ENCODE assay signal across 29 mouse cellular contexts in genomic region chr3:81944851-81945393, GRCm38 (mm10). TPM values are rescaled to one million over a fixed set of nuclear protein-coding genes. Genes with fewer than 3 reads are reported as not detected.
"Had no signal": no experiment of that assay in that cellular context is flagged by ENCODE, and none has a peak within 500 bp of the region (broad histone marks: within the 10 kb centered on the region; RNA-seq: fewer than 3 reads in every experiment).

No protein-coding gene starts in this region.

- H3K4me3 ChIP-seq: gastrocnemius, adult 2 months; heart, embryonic 13.5 days; heart, embryonic 15.5 days; hindbrain, embryonic 13.5 days; hindbrain, embryonic 15.5 days; kidney, embryonic 15.5 days; limb, embryonic 13.5 days; limb, embryonic 15.5 days; liver, embryonic 12.5 days had no signal

- H3K4me1 ChIP-seq: heart, embryonic 13.5 days; heart, embryonic 15.5 days; hindbrain, embryonic 13.5 days; hindbrain, embryonic 15.5 days; kidney, embryonic 15.5 days; limb, embryonic 13.5 days; limb, embryonic 15.5 days had no signal

- H3K27me3 ChIP-seq: heart, embryonic 13.5 days; heart, embryonic 15.5 days; hindbrain, embryonic 13.5 days; hindbrain, embryonic 15.5 days; kidney, embryonic 15.5 days; limb, embryonic 13.5 days; limb, embryonic 15.5 days; liver, embryonic 12.5 days had no signal

- H3K27ac ChIP-seq: gastrocnemius, adult 2 months; heart, embryonic 13.5 days; heart, embryonic 15.5 days; hindbrain, embryonic 13.5 days; hindbrain, embryonic 15.5 days; hindbrain, postnatal 0 days; kidney, embryonic 15.5 days; kidney, postnatal 0 days; limb, embryonic 13.5 days; limb, embryonic 15.5 days; liver, embryonic 12.5 days; liver, embryonic 14.5 days had no signal

- DNase-seq: gastrocnemius, adult 2 months; gastrocnemius, postnatal 10 days; gastrocnemius, postnatal 25 days; heart, adult 18-20 months; heart, postnatal 14 days; heart, postnatal 36 days; kidney, adult 18-20 months; kidney, adult 8-10 months; kidney, postnatal 14 days; kidney, postnatal 36 days; layer of hippocampus, adult 9-11 months; layer of hippocampus, postnatal 36 days; left cerebral cortex, postnatal 4 days had no signal

- ATAC-seq: hindbrain, postnatal 0 days; liver, embryonic 12.5 days had no signal

- H3K9ac ChIP-seq: heart, embryonic 13.5 days; heart, embryonic 15.5 days; hindbrain, embryonic 13.5 days; hindbrain, embryonic 15.5 days; kidney, embryonic 15.5 days; limb, embryonic 13.5 days; limb, embryonic 15.5 days; liver, embryonic 12.5 days; liver, embryonic 14.5 days had no signal

- H3K36me3 ChIP-seq: heart, embryonic 15.5 days; hindbrain, embryonic 13.5 days; hindbrain, embryonic 15.5 days; kidney, embryonic 15.5 days; limb, embryonic 13.5 days; limb, embryonic 15.5 days; liver, embryonic 12.5 days had no signal

- H3K4me2 ChIP-seq: heart, embryonic 11.5 days; heart, embryonic 13.5 days; heart, embryonic 15.5 days; hindbrain, embryonic 13.5 days; hindbrain, embryonic 15.5 days; kidney, embryonic 15.5 days; limb, embryonic 13.5 days; limb, embryonic 15.5 days; liver, embryonic 12.5 days had no signal

- H3K9me3 ChIP-seq: heart, embryonic 15.5 days; hindbrain, embryonic 13.5 days; hindbrain, embryonic 15.5 days; kidney, embryonic 15.5 days; limb, embryonic 13.5 days; limb, embryonic 15.5 days; liver, embryonic 12.5 days had no signal

RNA-seq across cellular contexts. Expression of gene Asic5, which starts 37.2 kb away (rescaled TPM):
- polyA plus RNA-seq: frontal cortex, adult 2 months; heart, embryonic 11.5 days; heart, embryonic 13.5 days; heart, embryonic 15.5 days; heart, postnatal 0 days; hindbrain, embryonic 11.5 days; hindbrain, embryonic 13.5 days; hindbrain, embryonic 15.5 days; hindbrain, postnatal 0 days; kidney, embryonic 15.5 days; limb, embryonic 11.5 days; limb, embryonic 13.5 days; limb, embryonic 15.5 days; liver, embryonic 12.5 days; liver, embryonic 14.5 days had no signal
